Mouse (Mus musculus): ENCODE results near the gene Ezh1.

GRCm38 (mm10) chr11:101184984-101185383, 41.3 kb downstream of the Ezh1 start:
- no peak for TF ChIP-seq POLR2A (IDR thresholded peaks at IDR 0.05; ENCODE audit: borderline replicate concordance, control insufficient read depth, low read depth, low read length)
- TF ChIP-seq CTCF (IDR thresholded peaks at IDR 0.05; ENCODE audit: control insufficient read depth, insufficient read depth, low read length) = no peak

Data from bone marrow, adult 2 months (tissue).